Mouse (Mus musculus) adrenal gland, adult 2 months (tissue): ENCODE results near the gene Ncoa5. TPM values are rescaled to one million over a fixed set of nuclear protein-coding genes. Genes with fewer than 3 reads are reported as not detected.

Experiments used
- DNase-seq: peaks from one replicate; pipeline ENCODE4 v3.0.0; 2021
- long read RNA-seq: library from polyadenylated mRNA; stranded (forward); transcript quantifications from one replicate; pipeline ENCODE4 v2.0.0, GENCODE M21; 2021
- polyA plus RNA-seq: library from polyadenylated mRNA; depleted of rRNA; stranded (reverse); fragments of >200 nt; gene quantifications from 2 replicates; pipeline ENCODE4 v1.2.3, GENCODE M21; 2012; rRNA removed
- total RNA-seq, 2 experiments: library from RNA; stranded (reverse); gene quantifications; 2 replicates each; pipeline ENCODE4 v1.2.3; 2021

Ncoa5 gene
- 10 to 100 TPM; 21.0 to 37.6 TPM for total RNA-seq
- 22.3 and 22.6 TPM in 2 replicates for polyA plus RNA-seq
- long read RNA-seq, transcript Ncoa5-201 (8 exons, 3,179 nt) = major isoform, 10 of 18 reads
- long read RNA-seq, partial matches to known transcripts = 1 of 18 reads
- long read RNA-seq, other reads (novel, unspliced or antisense) = 5 of 18 reads

GRCm38 (mm10) chr2:165034131-165035057 is at the start of gene Ncoa5:
Gene Ncoa5 (minus strand): TSS chr2:165034867.
- peak; percentile 99 for DNase-seq

GRCm38 (mm10) chr2:165081257-165081656 is 46.6 kb upstream of the Ncoa5 start:
- no peak for DNase-seq

- DNase-seq = peak; percentile 73
Observed at GRCm38 (mm10) chr2:165080657-165081056, 46.0 kb upstream of the Ncoa5 start.

GRCm38 (mm10) chr2:165078605-165079004 is 43.9 kb upstream of the Ncoa5 start:
- DNase-seq = no peak

GRCm38 (mm10) chr2:165078045-165078444 is 43.4 kb upstream of the Ncoa5 start:
- DNase-seq = no peak

- no peak for DNase-seq
Observed at GRCm38 (mm10) chr2:165077055-165077454, 42.4 kb upstream of the Ncoa5 start.

GRCm38 (mm10) chr2:165074937-165075336 is 40.3 kb upstream of the Ncoa5 start:
- DNase-seq = peak; percentile 81

GRCm38 (mm10) chr2:165074081-165074884 is 39.6 kb upstream of the Ncoa5 start:
- DNase-seq = no peak

GRCm38 (mm10) chr2:165073381-165073781 is 38.7 kb upstream of the Ncoa5 start:
- DNase-seq = no peak

- DNase-seq = peak; percentile 51
Observed at GRCm38 (mm10) chr2:165070096-165070816, 35.6 kb upstream of the Ncoa5 start.

GRCm38 (mm10) chr2:165068806-165069205 is 34.1 kb upstream of the Ncoa5 start:
- DNase-seq = no peak

GRCm38 (mm10) chr2:165064489-165064888 is 29.8 kb upstream of the Ncoa5 start:
- no peak for DNase-seq

- DNase-seq = no peak
Observed at GRCm38 (mm10) chr2:165061638-165062433, 27.2 kb upstream of the Ncoa5 start.

- DNase-seq = no peak
Observed at GRCm38 (mm10) chr2:165059961-165060360, 25.3 kb upstream of the Ncoa5 start.

- no peak for DNase-seq
Observed at GRCm38 (mm10) chr2:165056377-165057085, 21.9 kb upstream of the Ncoa5 start.

GRCm38 (mm10) chr2:165055905-165056304 is 21.2 kb upstream of the Ncoa5 start:
- DNase-seq = peak; percentile 18

- DNase-seq = peak; percentile 85
Observed at GRCm38 (mm10) chr2:165054888-165055852, 20.5 kb upstream of the Ncoa5 start, which contains the start of gene Cd40. Gene Cd40 (plus strand): TSS chr2:165055627.

GRCm38 (mm10) chr2:165051566-165051965 is 16.9 kb upstream of the Ncoa5 start:
- DNase-seq = no peak
